Mouse (Mus musculus) liver, embryonic 14.5 days (tissue): ENCODE results near the gene Add3.
A peak's percentile ranks its signal among the peaks of the same experiment; 100 is the strongest.

Source experiments
- CTCF ChIP-seq: IDR thresholded peaks from 2 replicates; pipeline ENCODE4 v1.5.1; 2016; ENCODE audit warnings: antibody characterized with exemption, low read depth, control low read depth
- EP300 ChIP-seq: IDR thresholded peaks from 2 replicates; pipeline ENCODE4 v1.6.1; 2016; ENCODE audit warnings: antibody characterized with exemption, low read depth

- TF ChIP-seq CTCF (peak; percentile 85), EP300 (no peak)
These were observed 2.2 kb downstream of the Add3 start for GRCm38 (mm10) chr19:53142190-53143107.
